Mouse (Mus musculus) retina, embryonic 14.5 days (tissue): ENCODE measurements around the gene Rplp1.

Source experiments
- DNase-seq: peaks from one replicate; pipeline ENCODE4 v3.0.0-alpha.2; 2015; ENCODE audit warnings: low spot score

Rplp1 gene

DNA sequence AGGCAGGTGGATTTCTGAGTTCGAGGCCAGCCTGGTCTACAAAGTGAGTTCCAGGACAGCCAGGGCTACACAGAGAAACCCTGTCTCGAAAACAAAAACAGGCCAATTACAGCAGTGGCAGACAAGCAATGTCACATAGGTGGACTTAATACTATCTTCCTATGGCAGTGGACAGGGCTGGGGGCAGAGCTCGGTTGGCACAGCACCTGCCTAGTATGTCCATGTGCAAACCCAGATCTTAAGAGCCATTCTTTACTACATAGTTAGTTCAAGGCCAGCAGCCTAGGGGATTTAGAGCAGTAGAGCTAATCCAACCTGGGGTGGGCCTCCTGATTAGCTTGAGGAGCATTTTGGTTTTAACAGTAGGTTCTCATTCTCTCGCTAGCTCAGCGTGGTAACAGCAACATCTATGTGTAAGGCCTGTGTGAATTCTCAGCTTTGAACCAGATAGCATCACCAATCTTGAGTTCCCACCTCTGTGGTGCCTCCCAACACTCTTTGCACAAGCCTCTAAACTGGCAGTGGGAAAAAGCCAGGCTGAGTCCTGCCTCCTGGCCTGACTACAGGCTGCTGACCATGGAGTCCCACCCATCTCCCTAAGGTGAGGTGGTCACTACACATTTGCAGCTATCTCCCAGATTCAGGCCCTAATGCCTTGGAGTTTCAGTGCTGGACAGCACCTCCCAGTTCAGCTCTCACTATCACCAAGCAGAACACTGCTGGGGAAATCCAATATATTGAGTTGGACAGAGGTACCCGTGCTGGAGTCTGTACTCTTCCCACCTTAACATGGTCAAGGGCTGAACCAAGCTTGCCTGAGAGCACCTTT, 2.8 kb downstream of the Rplp1 start:
- DNase-seq, result no peak

GRCm38 (mm10) chr9:61910526-61911256, 3.7 kb downstream of the Rplp1 start:
- peak; percentile 70 for DNase-seq

GRCm38 (mm10) chr9:61909633-61910032, 4.7 kb downstream of the Rplp1 start:
- DNase-seq, result no peak

DNA sequence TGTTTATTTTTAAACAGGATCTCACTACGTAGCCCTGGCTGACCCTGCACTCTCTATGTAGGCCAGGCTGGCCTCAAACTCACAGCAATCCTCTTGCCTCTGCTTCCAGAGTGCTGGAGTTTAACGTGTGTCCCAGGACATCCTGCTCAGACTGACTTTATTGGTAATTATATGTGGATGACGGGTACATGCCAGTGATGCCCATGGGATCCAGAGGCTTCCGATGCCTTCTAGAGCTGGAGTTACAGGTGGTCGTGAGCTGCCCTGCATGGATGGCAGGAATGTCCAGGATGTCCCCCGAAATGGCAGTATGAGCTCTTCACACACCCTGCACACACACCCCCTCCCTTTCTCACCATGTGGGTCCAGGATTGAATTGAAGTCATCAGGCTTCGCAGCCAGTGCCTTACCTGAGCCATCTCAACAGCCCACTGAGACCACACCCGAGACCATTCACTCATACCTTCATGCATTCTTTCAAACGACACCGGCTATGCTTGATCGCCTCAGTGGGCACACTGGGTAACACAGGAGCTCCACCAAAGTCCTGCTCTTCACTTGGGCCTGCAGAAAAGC, 5.4 kb downstream of the Rplp1 start:
- DNase-seq, result no peak

DNA sequence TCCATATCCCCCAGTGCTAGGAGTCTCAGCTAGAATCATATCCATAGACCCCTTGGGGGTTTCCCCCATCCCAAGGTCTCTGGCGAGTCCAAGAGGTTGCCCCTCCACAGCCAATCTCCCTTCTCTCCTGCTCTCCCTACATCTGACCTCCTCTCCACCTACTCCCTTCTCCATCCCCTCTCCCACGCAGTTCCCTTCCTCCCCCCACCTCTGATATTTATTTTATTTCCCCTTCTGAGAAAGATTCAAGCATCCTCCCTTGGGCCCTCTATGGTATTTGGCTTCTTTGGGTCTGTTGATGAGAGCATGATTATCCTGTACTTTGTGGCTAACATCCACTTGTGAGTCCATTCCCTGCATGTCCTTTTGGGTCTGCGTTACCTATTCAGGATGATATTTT, 6.0 kb downstream of the Rplp1 start:
- DNase-seq, result no peak

DNA sequence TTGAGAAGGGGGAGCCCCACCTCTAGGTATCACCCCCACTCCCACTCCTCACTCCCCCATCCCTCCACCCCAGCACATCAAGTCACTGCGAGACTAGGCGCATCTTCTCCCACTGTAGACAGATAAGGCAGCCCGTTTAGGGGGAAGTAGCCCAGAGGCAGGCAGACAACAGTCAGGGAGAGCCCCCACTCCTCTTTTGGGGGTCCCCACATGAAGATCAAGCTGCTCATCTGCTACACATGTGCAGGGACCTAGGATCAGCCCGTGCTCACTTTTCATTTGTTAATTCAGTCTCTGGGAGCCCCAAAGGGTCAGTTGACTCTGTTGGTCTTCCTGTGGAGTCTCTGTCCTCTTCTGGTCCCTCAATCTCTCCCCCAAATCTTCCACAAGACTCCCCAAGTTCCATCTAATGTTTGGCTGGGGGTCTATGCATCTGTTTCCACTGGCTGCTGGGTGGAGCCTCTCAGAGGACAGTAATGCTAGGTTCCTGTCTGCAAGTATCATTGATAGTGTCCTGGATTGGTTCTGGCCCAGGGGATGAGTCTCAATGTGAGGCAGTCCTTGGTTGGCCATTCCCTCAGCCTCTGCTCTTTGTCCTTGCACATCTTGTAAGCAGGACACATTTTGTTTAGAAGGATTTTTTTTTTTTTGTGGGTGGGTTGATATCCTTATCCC, 6.6 kb downstream of the Rplp1 start:
- DNase-seq, result no peak

DNA sequence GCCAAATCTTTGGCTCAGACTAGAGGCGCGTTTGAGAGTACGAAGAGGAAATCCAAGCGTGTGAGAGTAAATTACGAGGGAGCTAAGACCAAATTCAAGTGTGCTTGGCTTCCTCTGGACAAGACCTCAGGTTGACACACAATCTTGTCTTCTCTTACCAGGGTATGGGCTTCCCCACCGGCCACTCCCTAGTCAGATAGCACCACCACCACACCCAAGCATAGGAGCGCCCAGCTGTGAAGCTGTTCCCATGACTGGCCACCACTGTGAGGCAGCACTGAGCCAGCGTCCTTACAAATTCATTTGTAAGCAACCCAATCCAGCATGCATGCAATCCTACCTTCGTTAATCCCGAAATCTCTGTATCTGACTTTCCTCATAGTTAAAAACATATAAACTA, 7.4 kb downstream of the Rplp1 start:
- DNase-seq, result peak; percentile 60

DNA sequence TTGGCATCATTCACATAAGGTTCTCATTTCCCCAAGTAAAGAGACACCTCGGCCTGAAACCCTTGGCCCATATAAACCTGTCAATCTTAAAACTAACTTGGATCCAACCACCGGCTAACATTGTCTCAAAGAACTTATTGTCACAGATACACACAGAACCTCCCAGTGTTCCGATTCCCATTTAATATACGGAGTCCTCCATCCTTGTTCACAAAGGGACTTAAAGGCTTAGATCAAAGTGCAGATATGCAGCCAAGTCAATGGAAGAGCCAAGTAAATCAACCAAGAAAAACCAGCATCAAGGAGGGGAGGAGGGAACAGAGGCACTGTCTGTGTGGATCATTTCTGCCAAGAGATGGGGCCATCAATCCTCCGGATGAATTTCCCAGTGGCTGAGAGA, 8.8 kb downstream of the Rplp1 start:
- DNase-seq, result no peak

GRCm38 (mm10) chr9:61904201-61904600, 10.1 kb downstream of the Rplp1 start:
- no peak for DNase-seq

GRCm38 (mm10) chr9:61902445-61902844, 11.9 kb downstream of the Rplp1 start:
- DNase-seq, result no peak

DNA sequence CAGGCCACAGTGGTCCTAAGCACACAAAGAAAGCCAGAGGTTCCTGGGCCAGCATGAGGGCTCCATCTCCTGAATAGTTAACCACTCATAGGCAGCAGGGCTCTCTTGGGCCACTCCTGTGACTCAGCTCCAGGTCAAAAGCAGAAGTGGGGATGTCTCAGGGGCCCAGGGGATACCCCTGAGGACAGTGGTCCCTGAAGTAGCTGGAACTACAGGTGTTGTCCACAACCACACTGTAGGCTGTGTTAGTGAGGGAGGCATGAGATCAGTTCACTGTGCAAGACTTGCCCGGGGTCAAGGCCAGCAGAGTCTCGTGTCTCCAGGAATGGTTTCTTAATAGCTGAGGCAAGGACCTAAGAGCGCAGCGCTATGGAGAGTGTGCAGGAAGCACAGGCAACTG, 12.8 kb downstream of the Rplp1 start:
- no peak for DNase-seq

DNA sequence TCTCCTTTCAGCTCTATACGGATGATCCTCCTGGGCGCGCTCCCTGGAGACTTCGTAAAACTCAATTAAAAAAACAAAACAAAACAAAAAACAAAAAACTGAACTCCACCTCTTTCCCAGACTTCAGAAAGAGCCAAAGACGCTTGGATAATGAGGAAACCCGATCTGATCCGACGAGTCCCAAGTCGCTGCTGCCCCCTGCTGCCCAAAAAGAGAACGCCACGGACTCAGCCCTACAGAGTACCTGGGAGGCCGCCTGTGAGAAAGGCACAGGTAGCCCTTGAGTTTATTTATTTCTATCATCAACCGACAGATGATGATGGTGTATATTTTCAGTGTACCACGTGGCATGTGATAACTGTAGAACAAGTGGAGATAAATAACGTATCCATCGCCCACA, 14.5 kb downstream of the Rplp1 start:
- DNase-seq, result peak; percentile 92

GRCm38 (mm10) chr9:61898401-61898800, 15.9 kb downstream of the Rplp1 start:
- peak; percentile 96 for DNase-seq

DNA sequence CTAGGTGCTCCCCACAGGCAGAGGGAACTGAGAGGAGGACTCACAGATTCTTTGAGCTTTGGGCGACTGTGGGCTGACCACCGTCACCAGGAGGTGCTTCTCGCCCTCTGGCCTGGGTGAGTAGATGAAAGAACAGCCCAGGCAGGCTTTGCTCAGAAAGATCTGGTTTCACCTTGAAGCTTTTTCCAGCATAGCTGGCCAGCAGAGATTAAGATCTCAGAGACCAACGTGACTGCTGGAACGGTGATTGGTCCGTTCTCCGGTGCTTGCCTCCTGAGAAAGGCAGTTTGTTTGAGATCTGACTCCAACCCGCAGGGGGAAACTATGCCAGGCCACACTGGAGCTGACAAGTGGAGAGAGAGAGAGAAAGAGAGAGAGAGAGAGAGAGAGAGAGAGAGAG, 19.3 kb downstream of the Rplp1 start:
- DNase-seq, result no peak

GRCm38 (mm10) chr9:61889855-61890254, 24.5 kb downstream of the Rplp1 start:
- DNase-seq, result no peak

GRCm38 (mm10) chr9:61887661-61888379, 26.5 kb downstream of the Rplp1 start:
- DNase-seq, result no peak

- no peak for DNase-seq
Measured at GRCm38 (mm10) chr9:61885964-61886363, 28.4 kb downstream of the Rplp1 start.

GRCm38 (mm10) chr9:61884936-61885335, 29.4 kb downstream of the Rplp1 start:
- no peak for DNase-seq

DNA sequence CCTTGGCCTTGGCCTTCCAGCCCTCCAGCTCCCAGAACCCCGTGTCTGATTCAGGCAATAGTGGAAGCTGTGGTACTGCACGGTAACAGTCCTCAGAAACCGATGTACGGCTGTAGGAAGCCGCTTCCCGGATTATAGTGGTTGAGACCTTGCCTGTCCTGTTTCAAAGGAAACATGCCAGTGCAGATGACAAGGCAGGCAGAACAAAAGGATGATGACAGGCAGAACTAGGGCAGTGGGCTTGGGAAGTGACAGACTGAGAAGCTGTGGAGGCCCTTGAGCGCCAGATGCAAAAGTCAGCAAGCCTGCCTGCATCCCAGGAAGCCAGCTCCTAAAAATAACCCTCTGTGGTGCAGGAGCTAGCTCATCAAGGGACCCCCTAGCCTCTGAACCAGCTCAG, 30.0 kb downstream of the Rplp1 start:
- peak; percentile 69 for DNase-seq

- DNase-seq, result no peak
Measured at GRCm38 (mm10) chr9:61882179-61882578, 32.2 kb downstream of the Rplp1 start.

DNA sequence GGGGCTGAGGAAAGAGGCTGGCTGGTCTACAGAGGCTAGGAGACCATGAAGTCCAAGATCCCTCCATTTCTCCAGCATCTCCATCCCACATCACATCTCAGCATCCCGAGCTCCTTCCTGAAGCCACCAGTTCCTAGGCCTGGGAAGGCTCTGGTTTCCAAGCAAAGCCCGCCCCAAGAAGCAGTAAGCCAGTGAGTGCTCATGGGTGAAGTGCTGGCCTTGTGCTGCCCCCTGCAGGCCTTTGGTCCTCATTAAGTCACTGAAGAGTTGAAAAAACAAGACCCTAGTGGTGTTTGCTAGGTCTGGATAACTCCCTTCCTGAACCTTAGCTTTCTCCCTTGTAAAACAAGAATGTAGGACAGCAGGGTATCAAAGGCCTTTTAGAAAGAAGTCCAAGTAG, 35.5 kb downstream of the Rplp1 start:
- DNase-seq, result peak; percentile 89
